Mouse (Mus musculus): ENCODE measurements at regions not wholly inside any gene's neighbourhood (a gene's known extent, or its start where the extent isn't known, plus 50 kb on each side); places are given as distances from the start of the nearest gene placed in this dataset.

- TF ChIP-seq CTCF (IDR thresholded peaks at IDR 0.05; ENCODE audit: borderline replicate concordance, insufficient read depth, low read depth, low read length) = no peak
- TF ChIP-seq POLR2A (IDR thresholded peaks at IDR 0.05; ENCODE audit: borderline replicate concordance, insufficient read depth, low read length) = no peak
These were observed 692.4 kb downstream of the Gm9008 start for GRCm38 (mm10) chr6:75805223-75805622.
